Mouse (Mus musculus) right cerebral cortex, postnatal 36 days (tissue): ENCODE measurements around the gene Olfr1228.

Experiments
- DNase-seq, 2 experiments: peaks; one replicate each; pipeline ENCODE4 v3.0.0; 2022; ENCODE audit warnings: low spot score in 2 of 2, mixed read lengths in 1 of 2

Gene Olfr1228

DNA sequence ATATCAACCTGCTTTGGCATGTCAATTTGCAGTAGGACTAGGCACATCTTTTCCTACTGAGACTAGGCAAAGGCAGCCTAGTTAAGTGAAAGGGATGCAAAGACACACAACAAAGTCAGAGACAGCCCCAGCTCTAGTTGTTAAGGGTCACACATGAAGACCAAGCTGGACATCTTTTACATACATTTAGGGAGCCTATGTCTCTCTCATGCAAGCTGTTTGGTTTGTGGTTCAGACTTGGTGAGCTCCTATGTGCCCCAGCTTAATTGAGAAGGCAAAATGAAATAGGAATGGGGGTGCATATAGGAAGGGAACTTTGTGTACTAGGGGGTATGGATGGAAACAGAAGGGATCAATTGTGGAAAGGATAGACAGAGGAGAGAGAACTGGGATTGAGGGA, at the start of gene Olfr1228:
Olfr1228 (minus strand) TSS at position 101 of the 400 bp plus-strand sequence.
- DNase-seq, result no peak

GRCm38 (mm10) chr2:89297168-89297567, 43.3 kb upstream of the Olfr1228 start, which contains the start of gene Olfr1230:
Gene Olfr1230, minus strand, starts transcription at chr2:89297268.
- DNase-seq, result no peak

DNA sequence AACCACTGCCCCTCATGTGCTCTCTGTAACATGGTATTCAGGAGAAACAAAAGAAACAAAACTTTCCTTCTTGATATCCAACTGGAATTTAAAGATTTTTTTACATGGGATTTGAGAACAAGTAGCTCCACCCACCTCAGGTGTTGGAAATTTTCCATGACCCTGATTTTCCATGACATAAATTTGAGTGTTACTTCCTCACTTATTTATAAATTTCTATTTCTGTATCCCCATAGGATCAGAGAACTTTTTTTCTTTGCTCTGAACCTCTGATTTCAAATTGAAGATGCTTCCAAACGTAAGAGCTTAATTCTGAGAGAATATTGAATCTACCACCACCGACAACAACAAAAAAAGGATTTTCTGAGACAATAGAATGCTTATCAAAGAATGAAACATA, 34.1 kb upstream of the Olfr1228 start, which contains the start of gene Olfr1229:
Olfr1229 (minus strand) TSS at position 101 of the 400 bp plus-strand sequence.
- no peak for DNase-seq

DNA sequence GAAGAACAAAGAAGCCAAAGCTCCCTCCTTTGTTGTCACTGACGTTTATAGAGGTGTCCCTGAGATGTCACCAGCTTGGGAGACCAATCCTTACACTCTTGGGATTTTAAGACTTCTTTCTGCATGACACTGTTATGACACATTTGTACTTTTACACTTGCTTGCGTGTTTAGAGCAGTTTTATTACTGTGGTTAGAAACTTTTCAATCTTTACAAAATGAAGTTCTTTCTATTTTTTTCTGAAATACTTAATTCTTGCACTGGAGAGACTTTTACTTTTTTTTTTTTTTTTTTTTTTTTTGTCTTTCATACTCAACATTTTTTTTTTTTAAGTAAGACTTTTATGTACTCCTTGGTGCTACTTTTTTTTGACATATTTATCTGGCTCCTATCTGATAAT, 53.9 kb downstream of the Olfr1228 start, which contains the start of gene Olfr1226:
Olfr1226 (minus strand) TSS at position 101 of the 400 bp plus-strand sequence.
- DNase-seq, result no peak
